Mouse (Mus musculus) liver, postnatal 0 days (tissue): ENCODE measurements around the gene Rap1a. TPM values are rescaled to one million over a fixed set of nuclear protein-coding genes. Genes with fewer than 3 reads are reported as not detected.

ENCODE experiments used
- ATAC-seq: fragments of 200-750 bp; cut with Nextera tagmentation; 2 replicates; pipeline ENCODE4 v1.8.0; 2017; ENCODE audit warnings: mild to moderate bottlenecking, moderate library complexity
- DNase-seq: peaks from one replicate; pipeline ENCODE4 v3.0.0-alpha.2; 2016
- H3K27ac ChIP-seq: fragments of 300-500 bp; sonication (generic); 2 replicates; pipeline ENCODE4 v1.5.1; 2014; ENCODE audit warnings: antibody characterized with exemption, moderate library complexity, mild to moderate bottlenecking, low read depth
- H3K27me3 ChIP-seq: fragments of 300-500 bp; sonication (generic); 2 replicates; pipeline ENCODE4 v1.6.1; 2014; ENCODE audit warnings: low read length, control low read depth, mixed read lengths; ENCODE audit not compliant: insufficient read depth
- H3K36me3 ChIP-seq: fragments of 300-500 bp; sonication (generic); replicated peaks from 2 replicates; pipeline ENCODE4 v1.6.1; 2014; ENCODE audit warnings: mild to moderate bottlenecking, control low read depth, low read length, moderate library complexity, mixed read lengths; ENCODE audit not compliant: insufficient read depth
- H3K4me1 ChIP-seq: fragments of 300-500 bp; sonication (generic); 2 replicates; pipeline ENCODE4 v1.6.1; 2014; ENCODE audit warnings: antibody characterized with exemption, mild to moderate bottlenecking, control low read depth; ENCODE audit not compliant: insufficient read depth
- H3K4me2 ChIP-seq: fragments of 300-500 bp; sonication (generic); 2 replicates; pipeline ENCODE4 v1.6.1; 2014; ENCODE audit warnings: low read depth, mild to moderate bottlenecking, low read length, moderate library complexity, mixed read lengths
- H3K4me3 ChIP-seq: fragments of 300-500 bp; sonication (generic); 2 replicates; pipeline ENCODE4 v1.5.1; 2014; ENCODE audit warnings: low read depth, low read length
- H3K9ac ChIP-seq: fragments of 300-500 bp; sonication (generic); replicated peaks from 2 replicates; pipeline ENCODE4 v1.6.1; 2014; ENCODE audit warnings: mild to moderate bottlenecking, moderate library complexity
- H3K9me3 ChIP-seq: fragments of 300-500 bp; sonication (generic); 2 replicates; pipeline ENCODE4 v1.6.1; 2016; ENCODE audit warnings: mild to moderate bottlenecking, control low read depth, low read length, mixed read lengths
- CTCF ChIP-seq: sonication (generic); IDR thresholded peaks from 2 replicates; pipeline ENCODE4 v1.5.1; 2016; ENCODE audit warnings: antibody characterized with exemption, low read depth
- EP300 ChIP-seq: IDR thresholded peaks from 2 replicates; pipeline ENCODE4 v1.6.1; 2016; ENCODE audit warnings: antibody characterized with exemption, low read depth, mild to moderate bottlenecking
- WGBS: fragments of 180-500 bp; shearing (Covaris S2); extraction: QIAGEN DNeasy Blood & Tissue Kit; methylation state at CpG from one replicate; pipeline ENCODE4 v1.1.7; 2014; ENCODE audit not compliant: insufficient replicate concordance; 5-methylcytosine and 5-hydroxymethylcytosine counted together
- polyA plus RNA-seq: library from polyadenylated mRNA; unstranded; fragments of >200 nt; fragmentation: Nextera tagmentation; extraction: Ambion mirVana; gene quantifications from 2 replicates; pipeline ENCODE4 v1.2.1, GENCODE M21; 2015

Gene Rap1a
- polyA plus RNA-seq, 1 experiment from 2014 or later: 93.3 TPM

- peak within 1 kb of the TSS; percentile 95 for H3K9ac ChIP-seq
- H3K4me2 ChIP-seq: peak within 1 kb of the TSS; percentile 97
- peak within 1 kb of the TSS; percentile 93 for H3K4me3 ChIP-seq
- peak within 1 kb of the TSS; percentile 91 for H3K27ac ChIP-seq
- DNase-seq (peak; percentile 97), ATAC-seq (peak; percentile 94)
- H3K27me3 ChIP-seq: no peaks in the 10 kb centered on the region
- 1% methylated on average over 72 of the region's 72 CpGs for WGBS
- no peaks in the 10 kb centered on the region for H3K9me3 ChIP-seq
- H3K36me3 ChIP-seq: peaks cover 19% of the 10 kb centered on the region
- peaks cover 14% of the 10 kb centered on the region for H3K4me1 ChIP-seq
- TF ChIP-seq EP300 (peak; percentile 96), CTCF (peak; percentile 88)
Measured at GRCm38 (mm10) chr3:105687324-105688060, 113.6 kb downstream of the Rap1a start, which contains the start of gene Ddx20. TSS of gene Ddx20 (minus strand) at chr3:105687574.

DNA sequence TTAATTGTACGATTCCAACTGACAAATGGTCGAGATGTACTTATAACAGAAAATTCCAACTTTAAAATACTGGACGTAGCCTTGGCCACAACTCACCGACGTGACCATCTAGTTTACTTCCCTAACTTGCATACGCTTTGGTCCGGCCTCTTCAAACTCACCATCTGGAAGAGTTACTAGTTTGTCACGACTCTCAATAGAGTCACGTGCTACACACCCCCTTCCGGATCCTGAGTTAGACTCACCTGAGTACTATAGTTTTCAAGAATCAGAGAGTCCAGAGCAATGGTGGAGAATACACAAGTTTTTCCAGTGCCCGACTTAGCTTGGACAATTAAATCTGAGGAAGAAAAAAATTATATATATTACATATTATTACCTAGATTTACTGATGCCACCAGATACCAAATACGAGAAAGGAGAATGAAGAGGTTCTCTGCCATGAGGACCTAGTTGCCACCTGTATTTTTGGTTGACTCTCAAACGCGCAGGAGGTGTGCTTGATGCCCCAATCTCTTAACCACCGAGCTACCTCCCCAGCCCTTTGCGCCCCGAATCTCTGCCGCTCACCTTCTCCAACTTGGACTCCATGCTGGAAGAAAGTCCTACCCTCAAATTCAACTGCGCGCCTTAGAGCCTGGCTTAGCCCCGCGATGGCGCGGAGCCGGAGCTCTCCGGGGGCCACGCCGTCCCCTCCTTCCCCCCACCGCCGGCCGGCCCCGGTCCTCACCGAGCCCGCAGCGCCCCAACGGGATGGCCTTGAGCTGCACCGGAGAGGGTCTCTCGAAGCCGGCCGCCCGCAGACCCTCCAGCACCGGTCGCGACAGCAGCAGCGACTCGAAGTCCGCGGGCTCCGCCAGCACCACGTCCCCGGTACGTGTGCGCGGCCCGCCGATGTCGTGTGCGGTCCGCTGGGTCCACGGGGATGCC lies 114.5 kb downstream of the Rap1a start:
- Histone ChIP-seq H3K9ac (peak overlapping the region; percentile 95), H3K9me3 (no peaks in the 10 kb centered on the region), H3K4me3 (peak overlapping the region; percentile 93), H3K27me3 (no peaks in the 10 kb centered on the region), H3K27ac (peak overlapping the region; percentile 91), H3K36me3 (peaks cover 19% of the 10 kb centered on the region), H3K4me1 (peaks cover 14% of the 10 kb centered on the region), H3K4me2 (peak overlapping the region; percentile 97)
- TF ChIP-seq EP300: no peak
- TF ChIP-seq CTCF: no peak
- DNase-seq: no peak
- 8% methylated on average over 46 of the region's 60 CpGs for WGBS
- peak; percentile 44 for ATAC-seq

DNA sequence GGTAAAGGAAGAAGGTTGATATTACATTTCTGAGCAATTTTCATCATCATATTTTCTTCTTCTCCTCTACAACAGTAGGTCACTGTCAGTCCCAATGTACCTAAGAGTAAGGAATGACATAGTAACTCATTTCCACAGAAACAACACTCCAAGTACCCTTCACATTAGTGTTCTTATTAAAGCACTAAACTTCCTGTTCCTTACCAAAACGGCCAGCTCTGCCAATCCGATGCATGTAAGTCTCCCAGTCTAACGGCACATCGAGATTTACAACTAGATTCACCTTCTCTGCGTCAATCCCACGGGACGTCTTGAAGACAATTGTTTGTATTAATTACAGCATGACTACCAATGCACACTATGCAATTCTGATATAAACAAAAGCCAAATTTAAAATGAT lies 120.8 kb downstream of the Rap1a start:
- Histone ChIP-seq H3K9ac (no peak overlapping the region), H3K4me3 (no peak overlapping the region), H3K9me3 (no peaks in the 10 kb centered on the region), H3K4me2 (no peak overlapping the region), H3K36me3 (peaks cover 57% of the 10 kb centered on the region), H3K27me3 (no peaks in the 10 kb centered on the region), H3K4me1 (no peaks in the 10 kb centered on the region), H3K27ac (no peak overlapping the region)
- no peak for TF ChIP-seq CTCF
- no peak for TF ChIP-seq EP300
- DNase-seq (no peak), ATAC-seq (no peak)
- WGBS: 93% methylated on average over 7 of the region's 7 CpGs

Other genes with a start within 250 kb of the Rap1a start
- gene Ddx20, start 113.8 kb downstream of the Rap1a start, polyA plus RNA-seq: 9.7 and 9.8 TPM in 2 replicates
- gene Inka2, start 96.7 kb downstream of the Rap1a start, polyA plus RNA-seq: 0.13 and 0.17 TPM in 2 replicates
- 0.62 and 0.92 TPM in 2 replicates for gene Adora3, start 69.5 kb upstream of the Rap1a start, polyA plus RNA-seq
- gene Tmigd3, start 69.6 kb upstream of the Rap1a start, polyA plus RNA-seq: 0.13 TPM in 1 of 2 replicates, not detected in the other
- gene I830077J02Rik, start 131.3 kb upstream of the Rap1a start, polyA plus RNA-seq: 3.9 and 5.4 TPM in 2 replicates
- 28.9 and 32.4 TPM in 2 replicates for gene Wdr77, start 158.0 kb upstream of the Rap1a start, polyA plus RNA-seq
- 436 and 461 TPM in 2 replicates for gene Atp5f1, start 158.8 kb upstream of the Rap1a start, polyA plus RNA-seq
- gene Ovgp1, start 172.4 kb upstream of the Rap1a start, polyA plus RNA-seq: 0.28 and 0.40 TPM in 2 replicates
- gene Pifo, start 213.3 kb upstream of the Rap1a start, polyA plus RNA-seq: not detected in 2 replicates
- gene Chil5, start 231.5 kb upstream of the Rap1a start, polyA plus RNA-seq: 0.33 and 0.38 TPM in 2 replicates